ENCODE assay signal across 23 mouse cellular contexts in genomic region chr13:112507691-112508090, GRCm38 (mm10). TPM values are rescaled to one million over a fixed set of nuclear protein-coding genes. Genes with fewer than 3 reads are reported as not detected.
DNase-seq lines count a peak whose midpoint lies in the region; ATAC-seq and TF ChIP-seq lines count a peak whose summit lies in the region.
"Had no signal": no experiment of that assay in that cellular context is flagged by ENCODE, and none has a peak within 500 bp of the region (broad histone marks: within the 10 kb centered on the region; RNA-seq: fewer than 3 reads in every experiment).

No protein-coding gene starts in this region.

- no peaks in the 10 kb centered on the region for H3K27me3 ChIP-seq in intestine, postnatal 0 days (replicated peaks; ENCODE audit: control insufficient read depth, insufficient read depth, low read length)
- H3K27me3 ChIP-seq: CH12.LX; heart, embryonic 13.5 days; hindbrain, embryonic 15.5 days; megakaryocyte, embryonic 14.5 days had no signal

- H3K4me2 ChIP-seq in intestine, postnatal 0 days (replicated peaks; ENCODE audit: low read depth): no peak overlapping the region
- H3K4me2 ChIP-seq: heart, embryonic 13.5 days; hindbrain, embryonic 15.5 days had no signal

- no peak overlapping the region for H3K27ac ChIP-seq in intestine, postnatal 0 days (ENCODE audit: low read depth, low read length)
- H3K27ac ChIP-seq: forebrain, embryonic 10.5 days; heart, embryonic 13.5 days; hindbrain, embryonic 15.5 days; layer of hippocampus, adult 2 months had no signal

- no peak for TF ChIP-seq CTCF in intestine, postnatal 0 days (IDR thresholded peaks at IDR 0.05; ENCODE audit: low read depth)

- H3K4me3 ChIP-seq in intestine, postnatal 0 days (ENCODE audit: low read depth, low read length): no peak overlapping the region
- H3K4me3 ChIP-seq: forebrain, embryonic 10.5 days; heart, embryonic 13.5 days; hindbrain, embryonic 15.5 days; layer of hippocampus, adult 2 months; megakaryocyte, embryonic 14.5 days; myocyte had no signal

- DNase-seq in spleen, postnatal 36 days (ENCODE audit: low spot score in 2 of 2): peak; percentile 5 to 11
- DNase-seq in spleen, adult 18-20 months: no peak
- peak; percentile 82 for DNase-seq in induced T-regulatory cell, adult 2 months (ENCODE audit: low read depth)
- DNase-seq in thymus, postnatal 10 days (ENCODE audit: low spot score in 2 of 2): peak; percentile 54 to 57
- no peak for DNase-seq in ovary, postnatal 14 days (ENCODE audit: low spot score)
- DNase-seq in adrenal gland, adult 8-10 months: no peak
- DNase-seq: cerebellum, adult 8-10 months; heart, adult 18-20 months; heart, postnatal 36 days; kidney, adult 18-20 months; kidney, postnatal 14 days; layer of hippocampus, postnatal 36 days; liver, postnatal 0 days; lung, postnatal 14 days; midbrain, embryonic 14.5 days had no signal

- ATAC-seq in intestine, postnatal 0 days: no peak
- ATAC-seq: liver, postnatal 0 days had no signal

- WGBS in intestine, postnatal 0 days: 86% methylated on average over 13 of the region's 13 CpGs

- no peaks in the 10 kb centered on the region for H3K9me3 ChIP-seq in intestine, postnatal 0 days (ENCODE audit: control insufficient read depth)
- H3K9me3 ChIP-seq: forebrain, embryonic 10.5 days; heart, embryonic 13.5 days; hindbrain, embryonic 15.5 days; megakaryocyte, embryonic 14.5 days had no signal

- no peaks in the 10 kb centered on the region for H3K4me1 ChIP-seq in intestine, postnatal 0 days (replicated peaks; ENCODE audit: control insufficient read depth, insufficient read depth, low read length)
- H3K4me1 ChIP-seq: forebrain, embryonic 10.5 days; hindbrain, embryonic 15.5 days had no signal

- H3K9ac ChIP-seq in intestine, postnatal 0 days (ENCODE audit: low read depth, low read length): no peak overlapping the region
- H3K9ac ChIP-seq: heart, embryonic 13.5 days; hindbrain, embryonic 15.5 days; liver, postnatal 0 days had no signal

- peaks cover 49% of the 10 kb centered on the region for H3K36me3 ChIP-seq in intestine, postnatal 0 days (ENCODE audit: control insufficient read depth, insufficient read depth)

RNA-seq across cellular contexts. Expression of gene Il6st, which starts 43.8 kb away (rescaled TPM):
- polyA plus RNA-seq in intestine, postnatal 0 days (2015; fragmentation: Nextera tagmentation; extraction: Ambion mirVana): 19.6 and 20.5 TPM in 2 replicates
- total RNA-seq in adrenal gland, adult 8-10 months (2022): 100 to 1,000 TPM; 297 to 404 (median 379) TPM

Comparison
In these comparisons a context has a peak if more than half of its experiments do, and no peak if none do; other contexts are left out.
1. DNase-seq: peak in spleen, postnatal 36 days (2 of 2), induced T-regulatory cell, adult 2 months (single experiment) and thymus, postnatal 10 days (2 of 2); none in spleen, adult 18-20 months (0 of 2), ovary, postnatal 14 days (single experiment) and adrenal gland, adult 8-10 months (single experiment).